Mouse (Mus musculus): ENCODE measurements around the gene Galnt5. TPM values are rescaled to one million over a fixed set of nuclear protein-coding genes. Genes with fewer than 3 reads are reported as not detected.

Galnt5 gene
- 0.66 and 0.72 TPM in 2 replicates for polyA plus RNA-seq (2015; fragmentation: Nextera tagmentation; extraction: Ambion mirVana)

- WGBS = 35% methylated on average over 12 of the region's 12 CpGs
- peak within 1 kb of the TSS; percentile 64 for H3K4me2 ChIP-seq (ENCODE audit: low read depth, low read length)
Measured at GRCm38 (mm10) chr2:57997752-57998430, at the start of gene Galnt5. Gene Galnt5, plus strand, starts transcription at chr2:57997884.

DNA sequence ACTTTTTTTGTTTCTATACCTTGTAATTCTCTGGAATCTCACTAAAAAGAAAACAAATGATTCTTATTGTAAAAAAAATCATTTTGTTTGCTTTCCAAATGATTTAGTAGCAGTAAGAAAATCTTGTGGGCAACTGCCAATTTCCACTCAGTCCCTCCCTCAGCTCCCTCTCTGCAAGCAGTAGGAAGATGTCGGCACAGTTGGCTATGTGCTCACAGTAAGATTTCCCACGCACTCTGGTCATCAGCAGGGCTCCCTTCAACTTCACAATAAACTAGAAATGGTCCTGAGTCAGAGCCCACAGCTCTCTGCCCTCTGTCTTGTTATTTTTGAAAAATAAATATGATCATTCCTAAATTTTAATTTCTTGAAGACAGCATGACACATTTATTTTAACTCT lies 46.1 kb upstream of the Galnt5 start:
- no peaks in the 10 kb centered on the region for H3K4me1 ChIP-seq (ENCODE audit: control insufficient read depth, insufficient read depth, low read length)
- no peaks in the 10 kb centered on the region for H3K9me3 ChIP-seq (replicated peaks; ENCODE audit: control insufficient read depth, low read length)
- H3K4me3 ChIP-seq (ENCODE audit: low read length) = no peak overlapping the region
- no peaks in the 10 kb centered on the region for H3K36me3 ChIP-seq (ENCODE audit: control insufficient read depth, insufficient read depth)
- no peaks in the 10 kb centered on the region for H3K27me3 ChIP-seq (ENCODE audit: control insufficient read depth, insufficient read depth, low read length)
- WGBS = 39% methylated on average over 2 of the region's 2 CpGs
- no peak overlapping the region for H3K9ac ChIP-seq (ENCODE audit: low read length)
- no peak overlapping the region for H3K4me2 ChIP-seq (ENCODE audit: low read depth, low read length)
- H3K27ac ChIP-seq (ENCODE audit: low read length) = no peak overlapping the region
- no peak for ATAC-seq (replicated peaks; ENCODE audit: extremely low read depth, insufficient read depth, low FRiP score)

More at GRCm38 (mm10) chr2:57997752-57998430, at the start of gene Galnt5:
- no peaks in the 10 kb centered on the region for H3K9me3 ChIP-seq (replicated peaks; ENCODE audit: control insufficient read depth, low read length)
- ATAC-seq (replicated peaks; ENCODE audit: extremely low read depth, insufficient read depth, low FRiP score) = peak; percentile 37; the same call in 1 of the 2 replicates
- H3K27ac ChIP-seq (ENCODE audit: low read length) = peak within 1 kb of the TSS; percentile 54
- H3K27me3 ChIP-seq (ENCODE audit: control insufficient read depth, insufficient read depth, low read length) = no peaks in the 10 kb centered on the region
- peak within 1 kb of the TSS; percentile 46 for H3K4me3 ChIP-seq (ENCODE audit: low read length)
- H3K36me3 ChIP-seq (ENCODE audit: control insufficient read depth, insufficient read depth) = no peaks in the 10 kb centered on the region
- H3K9ac ChIP-seq (ENCODE audit: low read length) = peak within 1 kb of the TSS; percentile 50
- peaks cover 7% of the 10 kb centered on the region for H3K4me1 ChIP-seq (ENCODE audit: control insufficient read depth, insufficient read depth, low read length)

DNA sequence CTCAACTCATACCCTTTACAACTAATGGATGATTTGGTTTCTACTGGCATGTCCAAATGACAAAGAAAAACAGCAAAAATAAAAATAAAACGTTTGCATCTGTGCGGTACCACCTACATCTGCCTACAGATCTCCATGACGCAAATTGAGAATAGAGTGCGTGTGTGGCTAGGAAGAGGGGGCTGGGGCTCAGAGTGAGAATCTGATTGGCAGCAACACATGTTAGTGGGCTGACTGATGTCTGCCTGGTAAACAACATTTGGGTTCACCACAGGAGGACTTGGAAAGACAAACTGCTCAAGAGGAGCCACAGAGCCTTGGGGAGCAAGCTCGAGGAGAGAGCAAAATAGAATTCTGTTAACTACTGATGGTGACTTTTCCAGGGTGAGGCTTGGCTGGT lies 36.9 kb upstream of the Galnt5 start:
- Histone ChIP-seq H3K9ac (ENCODE audit: low read length) (no peak overlapping the region), H3K9me3 (replicated peaks; ENCODE audit: control insufficient read depth, low read length) (no peaks in the 10 kb centered on the region), H3K4me2 (ENCODE audit: low read depth, low read length) (no peak overlapping the region), H3K4me3 (ENCODE audit: low read length) (no peak overlapping the region), H3K4me1 (ENCODE audit: control insufficient read depth, insufficient read depth, low read length) (no peaks in the 10 kb centered on the region), H3K27ac (ENCODE audit: low read length) (no peak overlapping the region), H3K36me3 (ENCODE audit: control insufficient read depth, insufficient read depth) (no peaks in the 10 kb centered on the region), H3K27me3 (ENCODE audit: control insufficient read depth, insufficient read depth, low read length) (no peaks in the 10 kb centered on the region)
- WGBS = 70% methylated on average over 5 of the region's 5 CpGs
- no peak for ATAC-seq (replicated peaks; ENCODE audit: extremely low read depth, insufficient read depth, low FRiP score)

DNA sequence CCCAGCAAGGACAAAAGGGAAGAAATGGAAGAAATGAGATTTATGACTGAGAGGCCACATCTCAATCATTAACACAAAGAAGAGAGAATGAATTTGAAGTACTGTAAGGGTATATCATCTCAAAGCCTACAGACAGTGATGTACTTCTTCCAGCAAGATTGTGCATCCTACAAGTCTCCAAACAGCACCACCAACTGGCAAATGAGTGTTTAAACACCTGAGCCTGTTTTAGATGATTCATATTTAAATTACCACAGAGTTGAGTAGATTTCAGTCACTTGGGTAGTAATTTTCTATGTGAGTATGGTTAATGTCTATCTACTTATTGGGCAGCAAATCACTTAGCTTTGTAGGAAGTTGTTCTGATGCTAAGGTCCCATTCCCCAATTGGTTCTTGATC lies 15.4 kb upstream of the Galnt5 start:
- H3K9me3 ChIP-seq (replicated peaks; ENCODE audit: control insufficient read depth, low read length) = no peaks in the 10 kb centered on the region
- no peak for ATAC-seq (replicated peaks; ENCODE audit: extremely low read depth, insufficient read depth, low FRiP score)
- no peaks in the 10 kb centered on the region for H3K27me3 ChIP-seq (ENCODE audit: control insufficient read depth, insufficient read depth, low read length)
- no peak overlapping the region for H3K4me2 ChIP-seq (ENCODE audit: low read depth, low read length)
- no peaks in the 10 kb centered on the region for H3K4me1 ChIP-seq (ENCODE audit: control insufficient read depth, insufficient read depth, low read length)
- H3K4me3 ChIP-seq (ENCODE audit: low read length) = no peak overlapping the region
- H3K9ac ChIP-seq (ENCODE audit: low read length) = no peak overlapping the region
- H3K36me3 ChIP-seq (ENCODE audit: control insufficient read depth, insufficient read depth) = no peaks in the 10 kb centered on the region
- no peak overlapping the region for H3K27ac ChIP-seq (ENCODE audit: low read length)

- Histone ChIP-seq H3K9me3 (replicated peaks; ENCODE audit: control insufficient read depth, low read length) (no peaks in the 10 kb centered on the region), H3K36me3 (ENCODE audit: control insufficient read depth, insufficient read depth) (no peaks in the 10 kb centered on the region), H3K4me3 (ENCODE audit: low read length) (no peak overlapping the region), H3K27me3 (ENCODE audit: control insufficient read depth, insufficient read depth, low read length) (no peaks in the 10 kb centered on the region), H3K9ac (ENCODE audit: low read length) (no peak overlapping the region), H3K4me2 (ENCODE audit: low read depth, low read length) (no peak overlapping the region), H3K27ac (ENCODE audit: low read length) (no peak overlapping the region), H3K4me1 (ENCODE audit: control insufficient read depth, insufficient read depth, low read length) (no peaks in the 10 kb centered on the region)
- ATAC-seq (replicated peaks; ENCODE audit: extremely low read depth, insufficient read depth, low FRiP score) = no peak
- WGBS = 79% methylated on average over 2 of the region's 2 CpGs
Measured at GRCm38 (mm10) chr2:57991084-57991483, 6.6 kb upstream of the Galnt5 start.

GRCm38 (mm10) chr2:58001497-58001896 lies 3.8 kb downstream of the Galnt5 start:
- ATAC-seq (replicated peaks; ENCODE audit: extremely low read depth, insufficient read depth, low FRiP score) = no peak

GRCm38 (mm10) chr2:58007081-58007480 lies 9.4 kb downstream of the Galnt5 start:
- H3K36me3 ChIP-seq (ENCODE audit: control insufficient read depth, insufficient read depth) = no peaks in the 10 kb centered on the region
- H3K9ac ChIP-seq (ENCODE audit: low read length) = no peak overlapping the region
- H3K4me1 ChIP-seq (ENCODE audit: control insufficient read depth, insufficient read depth, low read length) = no peaks in the 10 kb centered on the region
- no peak overlapping the region for H3K4me3 ChIP-seq (ENCODE audit: low read length)
- no peaks in the 10 kb centered on the region for H3K9me3 ChIP-seq (replicated peaks; ENCODE audit: control insufficient read depth, low read length)
- H3K27ac ChIP-seq (ENCODE audit: low read length) = no peak overlapping the region
- ATAC-seq (replicated peaks; ENCODE audit: extremely low read depth, insufficient read depth, low FRiP score) = no peak
- 73% methylated on average over 5 of the region's 5 CpGs for whole genome bisulfite sequencing
- no peaks in the 10 kb centered on the region for H3K27me3 ChIP-seq (ENCODE audit: control insufficient read depth, insufficient read depth, low read length)
- no peak overlapping the region for H3K4me2 ChIP-seq (ENCODE audit: low read depth, low read length)

More at GRCm38 (mm10) chr2:58001497-58001896, 3.8 kb downstream of the Galnt5 start:
- H3K27me3 ChIP-seq (ENCODE audit: control insufficient read depth, insufficient read depth, low read length) = no peaks in the 10 kb centered on the region
- H3K4me1 ChIP-seq (ENCODE audit: control insufficient read depth, insufficient read depth, low read length) = peaks cover 7% of the 10 kb centered on the region
- no peaks in the 10 kb centered on the region for H3K9me3 ChIP-seq (replicated peaks; ENCODE audit: control insufficient read depth, low read length)
- no peak overlapping the region for H3K4me3 ChIP-seq (ENCODE audit: low read length)
- WGBS = 61% methylated on average over 3 of the region's 3 CpGs
- H3K9ac ChIP-seq (ENCODE audit: low read length) = no peak overlapping the region
- no peak overlapping the region for H3K27ac ChIP-seq (ENCODE audit: low read length)
- no peaks in the 10 kb centered on the region for H3K36me3 ChIP-seq (ENCODE audit: control insufficient read depth, insufficient read depth)
- H3K4me2 ChIP-seq (ENCODE audit: low read depth, low read length) = no peak overlapping the region

DNA sequence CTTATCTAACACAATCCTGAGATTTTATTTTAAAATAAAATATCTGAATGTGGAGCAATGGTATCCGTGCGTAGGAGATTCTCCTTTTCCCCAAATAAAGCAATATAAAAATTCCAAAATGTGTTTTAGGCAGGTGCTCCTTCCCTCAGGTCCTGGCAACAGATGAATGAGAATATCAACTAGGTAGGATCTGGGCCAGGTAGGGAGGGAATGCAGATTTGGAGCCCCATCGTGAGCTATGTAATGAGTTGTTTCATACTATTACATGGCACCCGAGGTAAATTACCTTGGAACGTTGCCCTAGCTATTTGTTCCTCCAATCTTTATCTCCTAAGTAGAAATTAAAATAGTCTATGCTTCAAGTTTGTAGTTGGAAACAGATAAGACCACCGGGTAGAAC lies 25.9 kb downstream of the Galnt5 start:
- Histone ChIP-seq H3K27me3 (ENCODE audit: control insufficient read depth, insufficient read depth, low read length) (no peaks in the 10 kb centered on the region), H3K4me2 (ENCODE audit: low read depth, low read length) (no peak overlapping the region), H3K27ac (ENCODE audit: low read length) (no peak overlapping the region), H3K9ac (ENCODE audit: low read length) (no peak overlapping the region), H3K4me3 (ENCODE audit: low read length) (no peak overlapping the region), H3K4me1 (ENCODE audit: control insufficient read depth, insufficient read depth, low read length) (no peaks in the 10 kb centered on the region), H3K9me3 (replicated peaks; ENCODE audit: control insufficient read depth, low read length) (no peaks in the 10 kb centered on the region), H3K36me3 (ENCODE audit: control insufficient read depth, insufficient read depth) (no peaks in the 10 kb centered on the region)
- ATAC-seq (replicated peaks; ENCODE audit: extremely low read depth, insufficient read depth, low FRiP score) = no peak
- 72% methylated on average over 6 of the region's 6 CpGs for WGBS

- Histone ChIP-seq H3K27me3 (ENCODE audit: control insufficient read depth, insufficient read depth, low read length) (no peaks in the 10 kb centered on the region), H3K27ac (ENCODE audit: low read length) (no peak overlapping the region), H3K9me3 (replicated peaks; ENCODE audit: control insufficient read depth, low read length) (no peaks in the 10 kb centered on the region), H3K4me2 (ENCODE audit: low read depth, low read length) (no peak overlapping the region), H3K4me3 (ENCODE audit: low read length) (no peak overlapping the region), H3K4me1 (ENCODE audit: control insufficient read depth, insufficient read depth, low read length) (no peaks in the 10 kb centered on the region), H3K36me3 (ENCODE audit: control insufficient read depth, insufficient read depth) (no peaks in the 10 kb centered on the region), H3K9ac (ENCODE audit: low read length) (no peak overlapping the region)
- 67% methylated on average over 5 of the region's 5 CpGs for WGBS
- no peak for ATAC-seq (replicated peaks; ENCODE audit: extremely low read depth, insufficient read depth, low FRiP score)
Measured at GRCm38 (mm10) chr2:58026740-58027139, 29.1 kb downstream of the Galnt5 start.
